Mouse (Mus musculus) E14TG2a.4 (cell line): Measurements from ENCODE around the gene Cnst.

Experiments used
- CTCF ChIP-seq: conservative IDR thresholded peaks from 2 replicates; pipeline ENCODE4 v1.5.1; 2014; ENCODE audit warnings: low read length
- NANOG ChIP-seq: IDR thresholded peaks from 2 replicates; pipeline ENCODE4 v1.6.1; 2014; ENCODE audit warnings: borderline replicate concordance, low read length, mixed read lengths

GRCm38 (mm10) chr1:179546551-179546917 lies 364 bp downstream of the Cnst start:
- TF ChIP-seq CTCF (no peak), NANOG (no peak)
